Mouse (Mus musculus): ENCODE measurements around the gene Ank3.

DNA sequence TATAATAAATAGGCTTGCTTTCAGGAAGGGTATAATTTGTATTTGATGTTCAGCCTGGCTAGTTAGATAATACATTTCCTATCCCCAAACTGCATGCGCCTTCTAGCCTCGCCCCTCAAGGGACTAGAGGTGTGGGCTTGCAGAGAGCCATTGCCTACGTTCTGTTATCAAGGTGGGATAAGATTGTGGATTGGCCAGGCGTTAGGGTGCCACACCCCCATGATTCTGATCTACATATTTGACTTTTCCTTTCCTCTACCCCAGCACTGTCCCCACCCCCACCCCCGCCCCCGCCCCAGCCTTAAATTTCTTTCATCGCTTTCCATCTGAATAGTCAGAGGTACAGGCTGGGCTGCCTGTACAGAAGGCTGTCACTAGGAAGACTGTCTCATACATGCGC is 11.8 kb upstream of the Ank3 start:
- TF ChIP-seq CTCF (IDR thresholded peaks at IDR 0.05; ENCODE audit: low read depth, low read length) (no peak), POLR2A (IDR thresholded peaks at IDR 0.05; ENCODE audit: extremely low read depth, insufficient read depth, low read length) (no peak)

All from liver, adult 2 months (tissue).